Comparison of ENCODE assay signal across 10 mouse cellular contexts in the genomic region with DNA sequence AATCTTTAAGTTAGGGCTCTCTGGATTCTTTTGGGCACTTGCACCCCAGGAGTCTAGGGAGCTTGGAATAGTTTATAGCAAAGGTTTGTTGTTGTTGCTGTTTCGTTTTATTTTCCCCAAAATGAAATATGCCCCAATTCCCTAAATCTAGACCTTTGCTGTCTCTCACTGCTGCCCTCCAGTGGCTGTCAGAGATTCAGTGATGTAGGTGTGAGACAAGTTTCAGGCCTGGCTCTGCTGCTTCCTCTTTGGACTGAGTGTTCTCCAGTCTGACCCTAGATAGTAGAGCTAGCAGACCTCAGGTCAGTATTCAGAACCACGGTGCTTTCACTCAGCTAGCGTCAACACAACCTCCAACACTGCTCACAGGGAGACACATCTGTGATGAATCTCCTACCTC.
DNase-seq lines count a peak whose midpoint lies in the region; ATAC-seq and TF ChIP-seq lines count a peak whose summit lies in the region.
"Had no signal": no experiment of that assay in that cellular context is flagged by ENCODE, and none has a peak within 500 bp of the region (broad histone marks: within the 10 kb centered on the region; RNA-seq: fewer than 3 reads in every experiment).

No protein-coding gene starts in this region.

- no peak for TF ChIP-seq POLR2A in cortical plate, adult 2 months (IDR thresholded peaks at IDR 0.05; ENCODE audit: extremely low read depth, insufficient read depth, low read length)
- TF ChIP-seq POLR2A in thymus, adult 2 months (IDR thresholded peaks at IDR 0.05; ENCODE audit: control insufficient read depth, extremely low read depth, insufficient read depth, low read length, poor library complexity) = no peak

- no peaks in the 10 kb centered on the region for H3K36me3 ChIP-seq in kidney, postnatal 0 days (ENCODE audit: insufficient read depth, low read length)
- H3K36me3 ChIP-seq in thymus, adult 2 months (ENCODE audit: control insufficient read depth, insufficient read depth, low read length) = no peaks in the 10 kb centered on the region
- H3K36me3 ChIP-seq: heart, embryonic 13.5 days had no signal

- H3K27me3 ChIP-seq in kidney, postnatal 0 days (ENCODE audit: insufficient read depth, low read length) = no peaks in the 10 kb centered on the region
- no peaks in the 10 kb centered on the region for H3K27me3 ChIP-seq in thymus, adult 2 months (ENCODE audit: control insufficient read depth, insufficient read depth, low read length)
- H3K27me3 ChIP-seq: heart, embryonic 13.5 days; megakaryocyte, embryonic 14.5 days had no signal

- ATAC-seq in kidney, postnatal 0 days (replicated peaks; ENCODE audit: low FRiP score, low read depth) = no peak

- H3K4me1 ChIP-seq in cortical plate, adult 2 months (ENCODE audit: control insufficient read depth, insufficient read depth, low read length) = no peaks in the 10 kb centered on the region
- H3K4me1 ChIP-seq in kidney, postnatal 0 days (replicated peaks; ENCODE audit: insufficient read depth, low read length) = no peaks in the 10 kb centered on the region
- no peaks in the 10 kb centered on the region for H3K4me1 ChIP-seq in thymus, adult 2 months (replicated peaks; ENCODE audit: control insufficient read depth, insufficient read depth, low read length)
- H3K4me1 ChIP-seq: heart, embryonic 13.5 days had no signal

- H3K9me3 ChIP-seq in kidney, postnatal 0 days (replicated peaks; ENCODE audit: low read length) = no peaks in the 10 kb centered on the region
- H3K9me3 ChIP-seq: heart, embryonic 13.5 days; megakaryocyte, embryonic 14.5 days had no signal

- H3K4me3 ChIP-seq in cortical plate, adult 2 months (ENCODE audit: insufficient read depth, low read length) = no peak overlapping the region
- no peak overlapping the region for H3K4me3 ChIP-seq in kidney, postnatal 0 days (replicated peaks; ENCODE audit: low read depth, low read length)
- H3K4me3 ChIP-seq in thymus, adult 2 months (ENCODE audit: control insufficient read depth, insufficient read depth, low read length) = no peak overlapping the region
- H3K4me3 ChIP-seq: heart, embryonic 13.5 days; megakaryocyte, embryonic 14.5 days had no signal

- peak; percentile 63 for TF ChIP-seq CTCF in cortical plate, adult 2 months (IDR thresholded peaks at IDR 0.05; ENCODE audit: extremely low read depth, insufficient read depth, low read length)
- TF ChIP-seq CTCF in kidney, postnatal 0 days (IDR thresholded peaks at IDR 0.05; ENCODE audit: low read depth) = peak; percentile 78
- no peak for TF ChIP-seq CTCF in thymus, adult 2 months (IDR thresholded peaks at IDR 0.05; ENCODE audit: borderline replicate concordance, control insufficient read depth, extremely low read depth, insufficient read depth, low read length, poor library complexity)

- H3K9ac ChIP-seq in kidney, postnatal 0 days (ENCODE audit: low read depth, low read length) = no peak overlapping the region
- H3K9ac ChIP-seq: heart, embryonic 13.5 days had no signal

- no peak overlapping the region for H3K4me2 ChIP-seq in kidney, postnatal 0 days (ENCODE audit: low read length)
- H3K4me2 ChIP-seq: heart, embryonic 13.5 days had no signal

- H3K27ac ChIP-seq in cortical plate, adult 2 months (ENCODE audit: insufficient read depth, low read length) = no peak overlapping the region
- H3K27ac ChIP-seq in kidney, postnatal 0 days = no peak overlapping the region
- no peak overlapping the region for H3K27ac ChIP-seq in thymus, adult 2 months (ENCODE audit: control insufficient read depth, insufficient read depth, low read length)
- H3K27ac ChIP-seq: heart, embryonic 13.5 days had no signal

- DNase-seq in cerebellum, adult 11 months = peak; percentile 8
- no peak for DNase-seq in cerebellum, adult 11-12 months
- peak; percentile 24 for DNase-seq in right cerebral cortex, adult 18-20 months
- no peak for DNase-seq in right cerebral cortex, postnatal 36 days (ENCODE audit: low spot score in 2 of 2)
- DNase-seq in kidney, postnatal 0 days (ENCODE audit: low spot score) = peak; percentile 47
- peak; percentile 54 for DNase-seq in lung, postnatal 10 days
- DNase-seq in thymus, adult 2 months = peak; percentile 40

- 67% methylated on average over 3 of the region's 3 CpGs for WGBS in kidney, postnatal 0 days
- WGBS in thymus, adult 2 months = 27% methylated on average over 3 of the region's 3 CpGs

Comparison
In these comparisons a context has a peak if more than half of its experiments do, and no peak if none do; other contexts are left out.
1. DNase-seq: peak in cerebellum, adult 11 months (single experiment), right cerebral cortex, adult 18-20 months (single experiment), kidney, postnatal 0 days (single experiment), lung, postnatal 10 days (single experiment) and thymus, adult 2 months (single experiment); none in cerebellum, adult 11-12 months (single experiment) and right cerebral cortex, postnatal 36 days (0 of 2).